Mouse (Mus musculus): ENCODE measurements at regions not wholly inside any gene's neighbourhood (a gene's known extent, or its start where the extent isn't known, plus 50 kb on each side); places are given as distances from the start of the nearest gene placed in this dataset.
"Not testable (repeated sequence)": the region's sequence is repeated elsewhere in the genome, so short reads cannot be mapped to it uniquely, and the experiment has no call there.

GRCm38 (mm10) chr12:114544931-114545330 is 1001.2 kb downstream of the Adam6a start:
- not testable (repeated sequence) for TF ChIP-seq CTCF, EP300 (IDR thresholded peaks at IDR 0.05; ENCODE audit: low read depth)
